Mouse (Mus musculus) testis, adult 2 months (tissue): Measurements from ENCODE around the gene Map4k4.

Experiments
- CTCF ChIP-seq: fragments of 200-500 bp; IDR thresholded peaks from 2 replicates; pipeline ENCODE4 v1.5.1; 2012; ENCODE audit warnings: low read depth, mild to moderate bottlenecking, inconsistent platforms, low read length, moderate library complexity; ENCODE audit not compliant: control insufficient read depth, insufficient read depth, insufficient replicate concordance
- POLR2A ChIP-seq: fragments of 200-500 bp; IDR thresholded peaks from 2 replicates; pipeline ENCODE4 v1.6.1; 2012; ENCODE audit warnings: low read depth, mild to moderate bottlenecking, inconsistent platforms, low read length, moderate library complexity; ENCODE audit not compliant: control insufficient read depth

- TF ChIP-seq POLR2A: no peak
- TF ChIP-seq CTCF: no peak
These were observed 154.3 kb downstream of the Map4k4 start for GRCm38 (mm10) chr1:40055051-40055450.
